Mouse (Mus musculus) layer of hippocampus, postnatal 14 days (tissue): ENCODE results near the gene Ranbp3. TPM values are rescaled to one million over a fixed set of nuclear protein-coding genes. Genes with fewer than 3 reads are reported as not detected.

Experiments
- DNase-seq, 2 experiments: peaks; one replicate each; pipeline ENCODE4 v3.0.0; 2021 to 2022; ENCODE audit warnings: low spot score in 2 of 2, mixed read lengths in 1 of 2
- total RNA-seq, 2 experiments: library from RNA; stranded (reverse); gene quantifications; 2 replicates each; pipeline ENCODE4 v1.2.3; 2021

Ranbp3 gene
- total RNA-seq, 2 experiments from 2014 or later = 83.9 to 85.3 TPM

DNA sequence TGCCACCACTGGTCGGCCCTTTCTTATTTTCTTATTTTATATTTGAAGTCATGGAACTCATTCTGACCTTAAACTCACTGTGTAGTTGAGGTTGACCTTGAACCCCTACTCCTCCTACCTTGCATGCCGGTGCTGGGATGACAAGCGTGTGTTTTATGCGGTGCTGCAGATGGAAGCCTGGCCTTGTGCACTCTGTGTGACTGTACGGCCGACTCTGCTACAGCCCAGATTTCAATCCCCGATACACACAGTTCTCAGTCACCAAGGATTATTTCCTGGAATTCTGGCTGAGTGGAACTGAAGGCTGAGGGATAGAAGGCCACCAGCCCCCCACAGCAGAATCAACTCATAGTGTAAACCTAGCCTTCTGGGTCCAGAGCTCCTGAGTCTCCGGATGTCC, 3.3 kb upstream of the Ranbp3 start:
- no peak for DNase-seq

DNA sequence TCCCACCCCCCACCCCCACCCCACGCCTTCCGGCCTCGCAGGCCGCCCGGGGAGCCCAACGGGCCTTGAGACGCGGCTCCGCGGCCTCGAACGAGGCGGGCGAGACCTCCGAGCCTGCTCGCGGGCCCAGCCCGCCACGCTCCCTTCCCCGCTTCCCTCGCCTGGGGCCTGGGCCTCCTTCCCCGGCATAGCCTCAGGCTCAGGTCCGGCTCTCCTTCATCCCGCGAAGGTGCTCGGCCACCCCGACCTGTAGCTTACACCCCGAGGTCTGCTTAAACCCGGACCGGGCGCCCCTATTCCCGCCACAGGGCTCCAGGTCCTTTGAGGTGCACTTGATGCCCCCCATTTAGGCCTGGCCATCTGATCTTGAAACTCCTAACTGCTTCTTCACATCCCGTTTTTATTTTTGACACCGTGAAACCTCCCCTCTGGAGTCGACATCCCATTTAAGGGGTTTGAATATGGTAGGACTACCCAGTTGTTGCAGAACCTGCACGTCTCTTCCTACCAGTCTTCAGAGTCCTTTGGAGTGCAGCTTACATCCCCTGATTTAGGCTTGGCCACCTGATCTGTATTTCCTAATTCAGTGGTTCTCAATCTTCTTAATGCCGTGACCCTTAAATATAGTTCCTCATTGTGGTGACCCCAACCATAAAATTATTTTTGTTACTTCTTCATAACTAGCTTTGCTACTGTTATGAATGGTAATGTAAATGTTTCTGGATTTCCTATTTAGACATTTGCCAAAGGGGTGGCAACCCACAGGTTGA, 738 bp downstream of the Ranbp3 start:
- DNase-seq = peak in 1 of 2 experiments; percentile 38

DNA sequence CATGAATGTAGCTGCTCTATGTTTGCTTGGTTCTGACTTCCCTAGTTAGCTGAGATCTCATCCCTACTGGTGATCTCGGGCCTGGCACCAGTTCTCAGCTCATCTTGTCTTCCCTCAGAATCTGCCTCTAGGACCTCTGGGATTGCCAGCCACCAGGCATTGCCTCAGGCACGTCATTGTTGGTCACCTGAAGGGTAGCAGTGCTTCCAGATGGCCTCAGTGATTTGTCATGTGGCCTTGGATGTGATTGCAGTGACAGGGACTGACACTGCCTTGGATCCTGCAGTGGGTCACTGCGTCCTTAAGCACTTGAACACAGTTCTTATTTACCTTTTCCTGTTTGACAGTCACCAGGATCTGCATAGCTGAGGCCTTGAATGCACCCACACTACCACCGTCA, 8.7 kb downstream of the Ranbp3 start:
- no peak for DNase-seq

DNA sequence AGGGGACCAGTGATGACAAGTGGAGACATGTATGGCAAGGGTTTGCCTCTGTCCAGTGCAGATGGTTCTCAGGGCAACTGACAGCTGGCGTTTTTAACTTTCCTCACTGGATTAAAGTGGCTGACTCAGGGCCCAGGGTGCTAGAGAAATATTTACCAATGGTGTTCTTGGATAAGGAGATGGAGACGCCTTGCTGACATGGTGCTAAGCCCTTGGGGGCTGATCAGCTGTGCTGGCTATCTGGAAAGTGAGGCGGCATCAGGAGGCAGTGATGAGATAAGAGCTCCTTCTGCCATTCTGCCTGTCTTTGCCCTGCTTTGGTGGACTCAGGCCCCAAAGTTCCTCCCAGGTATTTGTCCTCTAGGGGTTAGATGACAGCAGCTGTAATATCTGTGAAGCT, 9.8 kb downstream of the Ranbp3 start:
- DNase-seq = no peak

DNA sequence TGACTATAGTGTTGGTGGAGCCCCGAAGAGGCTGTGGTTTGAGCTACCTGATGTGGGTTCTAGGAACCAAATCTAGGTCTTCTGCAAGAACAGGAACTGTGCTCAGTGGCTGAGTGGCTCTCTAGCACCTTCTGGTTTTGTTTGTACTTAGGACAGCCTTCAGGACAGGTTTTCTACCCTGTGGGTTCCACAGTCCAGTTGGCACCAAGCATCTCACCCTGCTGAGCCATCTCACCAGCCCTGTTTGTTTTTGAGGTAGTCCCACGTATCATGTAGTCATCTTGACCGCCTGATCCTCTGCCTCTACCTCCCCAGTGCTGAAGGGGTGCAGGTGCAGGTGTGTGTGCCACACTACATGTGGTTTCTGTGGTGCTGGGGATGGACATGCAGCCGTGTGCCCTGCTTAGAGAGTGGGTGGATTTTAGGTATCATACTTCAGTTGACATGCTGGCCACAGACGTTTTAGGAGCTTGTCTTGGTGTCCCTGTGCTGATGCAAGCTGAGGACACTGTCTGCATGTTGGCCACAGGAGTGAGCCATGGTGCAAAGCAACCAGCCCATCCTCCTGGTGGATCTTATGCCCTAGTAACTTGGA, 10.5 kb downstream of the Ranbp3 start:
- DNase-seq = no peak

DNA sequence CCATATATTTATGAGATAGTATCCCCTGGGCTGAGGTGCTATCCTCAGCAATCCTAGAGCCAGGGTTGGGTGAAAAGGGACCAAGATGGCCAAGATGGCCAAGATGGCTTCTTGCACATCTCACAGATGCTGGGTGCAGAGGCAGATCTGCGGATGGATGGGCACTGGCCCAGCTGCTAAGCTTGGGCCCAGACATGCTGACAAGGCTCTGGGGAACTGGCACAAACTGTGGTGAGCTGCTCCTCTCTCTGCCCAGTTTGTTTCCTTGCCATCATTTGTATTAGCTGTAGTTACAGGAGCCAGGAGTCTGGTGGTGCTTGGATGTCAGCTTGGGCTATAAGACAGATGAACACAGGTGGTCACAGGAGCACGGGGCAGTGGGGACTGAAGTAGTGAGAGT, 11.6 kb downstream of the Ranbp3 start:
- no peak for DNase-seq

DNA sequence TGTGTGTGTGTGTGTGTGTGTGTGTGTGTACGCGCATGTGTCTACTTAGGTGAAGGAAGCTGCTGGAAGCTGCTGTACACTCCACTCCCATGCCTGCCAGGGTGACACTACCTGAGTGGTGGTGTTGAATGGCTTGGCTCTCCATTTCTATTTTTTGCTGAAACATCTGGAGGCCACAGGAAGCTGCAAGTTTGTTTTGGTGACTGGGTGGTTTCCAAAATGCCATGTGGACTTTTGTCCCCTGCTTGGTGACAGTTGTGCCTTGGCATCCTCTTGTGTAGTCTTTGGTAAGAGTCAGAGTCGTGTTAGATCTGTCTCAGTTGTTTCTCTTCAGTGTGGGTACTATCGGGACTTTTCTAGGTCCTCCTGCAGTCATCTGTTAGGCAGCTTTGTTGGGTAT, 13.7 kb downstream of the Ranbp3 start:
- DNase-seq = no peak

DNA sequence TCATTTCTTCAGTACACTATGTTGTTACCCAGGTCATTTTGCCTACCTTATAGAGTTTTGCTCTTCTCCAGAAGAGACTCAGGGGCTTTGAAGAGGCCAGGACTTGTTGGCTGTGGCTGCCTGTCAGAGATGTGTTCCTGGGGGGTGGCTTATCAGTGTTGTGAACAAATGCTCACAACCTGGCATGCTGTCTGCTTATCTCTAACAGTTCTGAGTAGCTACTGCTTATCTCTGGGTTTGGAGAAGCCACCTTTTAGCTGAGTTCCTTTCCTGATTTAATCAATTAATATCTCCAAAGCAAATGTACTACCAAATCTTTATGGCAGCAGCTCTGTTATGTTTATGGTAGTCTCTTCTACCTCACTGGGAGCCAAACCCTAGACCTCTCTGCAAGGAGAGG, 15.0 kb downstream of the Ranbp3 start:
- no peak for DNase-seq

DNA sequence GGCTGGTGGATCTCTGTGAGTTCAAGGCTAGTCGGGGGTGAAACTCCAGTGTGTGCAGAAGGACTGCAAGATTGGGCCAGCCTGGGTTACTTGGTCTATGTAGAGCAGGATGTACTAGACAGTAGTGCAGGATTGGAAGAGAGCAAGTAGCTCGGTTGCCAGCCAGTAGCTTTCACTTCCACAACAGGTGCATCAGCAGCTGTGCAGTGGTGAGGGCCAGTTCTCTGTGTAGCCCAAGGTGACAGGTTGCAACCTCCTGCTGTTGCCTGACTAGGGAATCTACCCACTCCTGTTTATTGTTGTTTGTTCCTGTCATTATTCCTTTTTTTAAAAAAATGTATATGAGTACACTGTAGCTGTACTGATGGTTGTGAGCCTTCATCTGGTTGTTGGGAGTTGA, 15.6 kb downstream of the Ranbp3 start:
- DNase-seq = no peak

DNA sequence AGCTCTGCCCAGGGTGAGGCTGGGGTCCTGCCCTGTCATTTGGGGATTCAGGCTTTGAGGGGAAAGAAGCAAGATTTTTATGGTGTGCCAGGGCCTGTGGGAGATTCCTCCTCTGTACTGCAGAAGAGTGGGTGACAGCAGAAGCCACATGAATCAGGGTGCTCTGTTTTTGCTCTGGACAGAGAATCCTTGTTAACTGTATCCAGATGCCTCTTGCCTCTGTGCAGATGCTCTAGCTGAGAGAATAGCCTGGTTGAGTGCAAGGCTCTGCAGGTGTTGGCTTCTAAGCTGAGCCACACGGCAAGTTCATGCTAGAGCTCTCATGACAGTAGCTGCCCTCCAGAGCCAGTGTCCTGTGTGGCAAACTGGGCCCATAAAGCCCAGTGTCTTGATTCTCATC, 20.3 kb downstream of the Ranbp3 start:
- DNase-seq = no peak

DNA sequence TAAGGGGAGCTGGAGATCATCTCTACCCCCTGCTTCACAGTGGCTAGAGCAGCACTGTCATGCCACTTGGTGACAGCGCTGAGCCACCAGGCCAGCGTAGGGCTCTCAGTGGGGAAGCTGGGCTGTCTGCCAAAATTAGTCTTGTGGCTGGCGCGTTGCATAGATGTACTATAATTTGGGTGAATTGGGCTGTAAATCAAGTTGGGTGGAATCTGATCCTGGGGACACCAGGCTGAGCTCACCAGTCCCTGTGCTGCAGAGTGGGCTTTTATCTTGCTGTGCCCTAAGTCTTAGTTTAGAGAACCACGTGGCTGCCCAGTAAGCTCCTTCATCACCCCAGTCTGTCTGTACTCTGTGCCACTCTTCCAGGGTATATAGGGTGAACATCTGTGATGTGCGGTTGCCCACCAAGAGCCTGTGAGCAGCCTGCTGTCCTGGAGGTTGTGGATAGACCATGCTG, 20.8 kb downstream of the Ranbp3 start:
- peak; percentile 50 to 72 for DNase-seq

DNA sequence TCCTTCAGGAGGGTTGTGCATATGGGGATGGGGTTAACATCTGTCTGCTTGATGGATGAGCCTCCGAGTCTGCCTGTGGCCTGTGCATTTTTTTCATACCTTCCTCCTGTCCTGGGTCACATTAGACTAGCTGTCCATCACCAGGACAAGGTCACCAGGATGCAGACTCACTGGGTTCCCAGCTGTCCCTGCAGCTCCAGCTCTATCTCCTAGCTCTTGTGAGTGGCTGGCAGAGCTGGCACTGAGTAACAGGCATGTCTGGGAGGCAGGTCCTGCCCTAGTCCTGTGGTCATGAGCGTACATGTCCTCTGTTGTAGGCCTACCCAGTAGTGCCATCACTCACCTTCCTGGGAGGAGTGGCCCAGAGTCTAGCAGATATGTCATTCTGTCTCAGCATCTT, 27.4 kb downstream of the Ranbp3 start:
- DNase-seq = no peak

DNA sequence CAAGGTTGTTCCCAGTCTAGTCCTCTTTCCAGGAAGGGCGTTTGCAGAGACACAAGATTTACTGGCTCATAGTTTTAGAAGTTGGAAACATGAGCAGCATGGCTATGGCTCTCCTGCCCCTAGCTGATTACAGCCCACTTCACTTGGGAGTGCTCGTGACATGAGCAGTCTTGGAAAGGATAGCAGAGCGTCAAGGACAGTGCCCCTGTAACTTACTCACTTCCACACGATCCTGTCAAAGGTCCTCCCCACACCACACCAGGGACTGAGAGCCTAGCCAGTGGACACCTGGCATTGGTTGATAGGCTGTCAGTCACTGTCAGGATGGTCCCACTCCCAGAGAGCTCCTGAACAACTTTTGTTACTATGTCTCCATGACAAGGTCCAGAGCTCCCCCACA, 29.9 kb downstream of the Ranbp3 start:
- no peak for DNase-seq

DNA sequence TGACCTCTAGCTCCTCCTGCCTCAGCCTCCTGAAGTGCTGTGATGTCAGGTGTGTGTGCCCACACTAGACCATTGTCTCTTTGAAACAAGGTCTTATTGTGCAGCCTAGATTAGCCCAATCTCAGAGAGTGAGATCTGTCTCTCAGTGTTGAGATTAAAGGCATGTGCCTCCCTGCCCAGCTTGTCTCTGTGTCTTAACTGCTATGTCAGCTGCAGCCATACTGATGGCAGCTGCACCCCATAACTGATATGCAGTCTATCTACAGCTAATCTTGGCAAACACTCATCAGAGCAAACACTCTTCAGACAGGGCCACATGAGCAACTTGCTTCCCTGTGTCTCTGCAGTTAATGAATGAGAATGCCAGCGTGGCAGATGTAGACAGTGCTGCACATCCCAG, 33.4 kb downstream of the Ranbp3 start:
- no peak for DNase-seq

DNA sequence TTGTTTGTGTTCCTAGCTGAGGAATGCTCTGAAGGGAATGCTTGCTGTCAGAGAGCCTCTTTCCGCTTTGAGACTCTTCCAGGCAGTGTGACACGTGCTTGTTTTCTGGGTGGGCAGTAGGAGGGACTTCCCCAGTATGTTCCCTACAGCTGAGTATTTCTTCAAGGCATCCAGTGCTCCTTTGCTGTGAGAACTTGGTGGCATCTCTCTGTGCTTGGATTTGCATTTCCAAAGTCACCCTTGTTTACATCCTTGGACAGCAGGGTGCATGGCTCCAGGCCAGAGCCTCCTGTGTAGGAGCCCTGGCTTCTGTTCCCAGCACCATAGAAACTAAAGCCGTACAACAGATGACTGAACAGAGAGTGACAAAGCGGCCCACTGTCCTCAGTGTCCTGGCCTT, 35.6 kb downstream of the Ranbp3 start:
- no peak for DNase-seq

DNA sequence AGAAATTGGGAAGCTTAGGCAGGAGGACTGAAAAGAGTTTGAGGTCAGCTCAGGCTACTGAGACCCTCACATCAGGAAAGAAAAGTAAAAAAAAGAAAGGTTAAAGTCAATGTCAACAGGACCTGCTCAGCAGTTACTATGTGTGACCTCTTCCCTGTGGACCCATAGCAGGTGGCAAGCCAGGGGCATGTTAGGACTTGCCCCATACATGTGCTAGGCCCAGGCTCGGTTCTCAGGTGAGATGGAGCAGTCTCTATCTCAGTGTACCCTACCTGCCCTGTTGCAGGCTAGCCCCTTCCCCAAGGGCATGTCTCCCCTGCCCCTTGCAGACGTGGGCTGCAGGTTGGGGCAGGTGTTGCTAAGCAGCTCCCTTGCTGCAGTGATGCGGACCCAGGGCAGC, 36.6 kb downstream of the Ranbp3 start:
- no peak for DNase-seq

DNA sequence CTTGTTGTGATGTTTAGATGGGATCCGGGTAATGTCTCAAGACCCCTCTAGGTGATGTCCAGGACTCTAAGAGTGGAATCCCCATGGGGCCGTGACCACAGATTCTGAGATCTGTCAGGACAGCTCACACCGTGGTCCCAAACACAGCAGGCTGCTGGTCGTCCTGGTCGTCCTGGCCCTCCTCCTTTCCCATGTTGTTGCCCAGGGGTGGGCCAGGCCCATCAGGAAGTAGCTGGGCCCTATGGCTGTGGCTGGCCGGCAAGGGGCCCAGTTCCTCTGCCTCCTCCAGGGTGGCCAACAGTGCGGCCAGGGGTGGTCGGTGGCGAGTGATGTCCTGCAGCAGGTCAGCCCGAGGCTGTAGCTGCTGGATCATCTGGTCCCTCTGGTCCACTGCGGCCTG, 42.3 kb downstream of the Ranbp3 start:
- no peak for DNase-seq

DNA sequence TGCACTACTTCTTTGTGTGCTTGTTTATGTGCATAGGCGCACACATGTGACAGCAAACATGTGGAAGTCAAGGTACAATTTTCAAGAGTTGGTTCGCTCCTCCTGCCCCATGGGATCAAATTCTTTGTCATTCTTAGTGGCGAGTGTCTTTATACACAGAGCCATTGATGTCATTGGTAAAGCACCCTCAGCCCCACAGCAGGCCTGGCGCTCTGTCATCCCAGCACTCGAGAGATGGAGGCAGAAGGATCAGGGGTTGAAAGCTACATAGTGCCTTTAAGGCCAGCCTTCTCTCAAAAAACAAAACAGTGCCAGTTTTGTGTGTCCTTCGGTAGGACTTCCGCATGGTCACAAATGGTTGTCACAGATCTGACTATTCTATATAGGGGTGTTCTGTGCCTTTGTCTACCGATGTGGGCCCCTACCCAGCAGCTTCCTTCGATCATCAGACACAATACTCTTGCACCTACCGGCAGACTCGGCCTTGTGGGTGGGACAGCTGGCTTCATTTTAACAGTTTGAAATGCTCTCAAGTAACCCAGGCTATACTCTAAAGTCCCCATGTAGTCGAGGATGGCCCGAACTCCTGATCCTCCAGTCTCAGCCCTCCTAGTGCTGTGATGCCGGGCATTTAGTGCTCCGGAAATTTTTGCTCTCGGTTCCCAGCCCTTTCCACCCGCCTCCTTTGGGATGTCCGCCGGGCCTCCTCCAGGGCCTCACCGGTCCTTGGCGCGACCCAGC, 43.0 kb downstream of the Ranbp3 start:
- DNase-seq = no peak

DNA sequence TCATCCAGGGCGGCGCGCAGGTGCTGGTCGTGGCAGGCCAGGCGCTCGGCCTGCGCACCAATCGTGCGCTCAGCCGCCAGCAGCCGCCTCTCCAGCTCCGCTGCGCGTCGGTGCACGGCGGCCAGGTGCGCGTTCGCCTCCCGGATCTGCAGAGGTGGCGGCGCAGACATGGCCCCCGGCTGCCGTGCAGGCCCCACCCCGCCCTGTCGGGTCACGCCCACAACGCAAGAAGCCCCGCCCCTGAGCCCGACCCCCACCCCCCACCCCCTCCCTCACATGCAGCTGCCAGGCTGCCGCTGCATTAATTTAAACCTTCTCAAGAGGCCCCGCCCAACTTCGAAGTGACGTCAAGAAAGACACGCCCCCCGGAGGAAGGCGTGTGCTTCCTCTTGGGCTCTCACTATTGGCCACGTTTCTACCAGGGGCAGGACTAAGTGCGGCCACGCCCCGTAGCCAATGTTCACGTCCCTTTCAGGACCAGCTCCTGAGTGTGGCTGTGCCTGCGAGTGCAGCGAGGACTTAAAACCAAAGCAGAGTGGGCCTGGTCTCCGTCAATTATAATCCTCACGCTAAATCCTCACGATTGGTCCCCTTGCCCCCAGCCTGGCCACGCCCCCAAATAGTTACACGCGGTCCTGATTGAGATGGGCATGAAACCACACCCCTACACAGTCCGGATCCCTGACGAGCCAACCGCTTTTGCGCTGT, 43.7 kb downstream of the Ranbp3 start:
- DNase-seq = peak; percentile 97 to 98

DNA sequence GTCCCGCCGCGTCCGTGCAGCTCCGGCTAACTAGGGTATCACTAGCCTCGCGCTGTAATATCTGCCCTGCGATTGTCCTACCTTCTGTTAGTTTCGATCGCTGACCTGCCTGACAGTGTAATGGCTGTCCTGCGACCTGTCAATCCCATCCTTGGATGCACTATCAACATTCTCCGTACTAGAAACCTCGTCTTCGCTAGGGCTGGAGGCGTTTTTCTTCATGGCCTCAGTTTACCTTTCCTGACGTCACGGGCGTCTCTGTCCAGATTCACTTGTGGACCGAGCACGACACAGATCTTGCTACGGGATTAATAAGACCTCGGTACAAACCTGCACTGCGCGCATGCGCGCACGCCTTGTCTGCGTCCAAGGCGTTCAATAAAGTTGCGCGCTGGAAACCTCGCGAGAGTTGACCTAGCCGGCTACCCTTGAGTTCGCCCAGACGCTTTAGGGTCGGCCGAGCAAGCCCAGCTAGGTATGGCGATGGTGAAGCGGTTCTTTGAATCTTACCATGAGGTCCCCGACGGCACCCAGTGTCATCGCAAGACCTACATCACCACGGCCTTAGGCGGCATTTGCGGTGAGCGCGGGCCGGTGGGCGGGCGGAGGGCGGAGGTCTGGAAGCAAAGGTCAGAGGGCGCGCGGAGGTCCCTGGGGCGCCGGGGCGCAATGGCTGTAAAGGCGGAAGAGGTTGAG, 44.4 kb downstream of the Ranbp3 start, which contains the start of the genes Ndufa11 and Vmac:
Gene Ndufa11 (plus strand): TSS at position 405 of the 696 bp plus-strand sequence.
Gene Vmac (minus strand): TSS at position 660 of the 696 bp plus-strand sequence.
- peak; percentile 93 to 94 for DNase-seq

DNA sequence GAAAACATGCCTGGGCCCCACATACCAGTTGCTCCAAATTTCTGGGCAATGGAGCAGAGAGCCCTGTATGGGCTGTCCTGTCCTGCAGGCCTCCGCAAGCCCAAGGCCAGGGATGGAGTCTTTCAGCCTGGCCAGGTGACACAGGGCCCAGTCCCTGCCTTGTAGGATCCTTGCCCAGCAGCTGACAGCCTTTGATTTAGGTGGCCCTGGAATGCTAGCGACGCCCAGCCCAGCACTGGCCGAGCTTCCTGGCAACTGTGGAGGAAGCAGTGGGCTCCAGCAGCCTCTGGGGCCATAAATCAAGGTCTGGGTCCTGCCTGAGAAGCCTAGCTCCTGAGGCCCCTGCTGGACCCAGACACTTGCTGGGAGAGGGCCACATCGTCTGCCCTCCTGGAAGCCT, 49.3 kb downstream of the Ranbp3 start:
- no peak for DNase-seq
